In the genomic region with DNA sequence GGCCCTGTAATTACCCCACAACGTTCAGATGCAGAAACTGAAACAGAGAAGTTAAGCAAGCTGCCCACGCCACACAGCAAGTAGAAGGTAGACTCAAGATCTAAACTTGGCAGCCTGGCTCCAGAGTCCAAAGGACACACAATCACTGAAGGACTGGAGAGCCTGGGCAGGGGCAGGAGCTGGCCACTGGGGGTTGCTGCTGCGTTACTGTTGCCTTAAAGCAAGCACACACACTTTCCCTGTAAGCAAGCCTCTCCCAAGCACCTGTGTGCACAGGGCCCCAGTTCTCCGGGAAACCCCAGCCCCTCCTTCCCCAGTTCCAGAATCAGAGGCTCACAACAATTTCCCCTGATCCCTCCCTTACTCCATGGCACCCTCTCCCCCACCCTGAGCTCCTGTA, we compare ENCODE assay signal across 11 mouse cellular contexts. TPM values are rescaled to one million over a fixed set of nuclear protein-coding genes. Genes with fewer than 3 reads are reported as not detected.
DNase-seq lines count a peak whose midpoint lies in the region; ATAC-seq and TF ChIP-seq lines count a peak whose summit lies in the region.
"Had no signal": no experiment of that assay in that cellular context is flagged by ENCODE, and none has a peak within 500 bp of the region (broad histone marks: within the 10 kb centered on the region; RNA-seq: fewer than 3 reads in every experiment).

No protein-coding gene starts in this region.

- H3K9me3 ChIP-seq in forebrain, embryonic 13.5 days (replicated peaks): no peaks in the 10 kb centered on the region
- no peaks in the 10 kb centered on the region for H3K9me3 ChIP-seq in forebrain, embryonic 14.5 days (replicated peaks; ENCODE audit: control insufficient read depth, low read length)
- no peaks in the 10 kb centered on the region for H3K9me3 ChIP-seq in midbrain, postnatal 0 days (ENCODE audit: low read length)
- H3K9me3 ChIP-seq in midbrain, embryonic 14.5 days (ENCODE audit: control insufficient read depth, low read length): no peaks in the 10 kb centered on the region
- no peaks in the 10 kb centered on the region for H3K9me3 ChIP-seq in intestine, embryonic 16.5 days (ENCODE audit: control insufficient read depth, low read length)
- H3K9me3 ChIP-seq in stomach, embryonic 14.5 days (ENCODE audit: control insufficient read depth, low read depth, low read length): no peaks in the 10 kb centered on the region
- H3K9me3 ChIP-seq in forebrain, embryonic 16.5 days (ENCODE audit: control insufficient read depth, low read length): no peaks in the 10 kb centered on the region
- H3K9me3 ChIP-seq: G1E had no signal

- no peak overlapping the region for H3K27ac ChIP-seq in forebrain, embryonic 13.5 days
- H3K27ac ChIP-seq in forebrain, embryonic 14.5 days (ENCODE audit: low read depth, low read length): no peak overlapping the region
- H3K27ac ChIP-seq in midbrain, postnatal 0 days (ENCODE audit: low read depth, low read length): no peak overlapping the region
- H3K27ac ChIP-seq in midbrain, embryonic 14.5 days (replicated peaks; ENCODE audit: low read depth, low read length): no peak overlapping the region
- H3K27ac ChIP-seq in intestine, embryonic 16.5 days (ENCODE audit: low read length): no peak overlapping the region
- H3K27ac ChIP-seq in stomach, embryonic 14.5 days (ENCODE audit: low read length): no peak overlapping the region
- no peak overlapping the region for H3K27ac ChIP-seq in forebrain, embryonic 16.5 days (ENCODE audit: low read length)

- peak; percentile 30 for TF ChIP-seq CTCF in midbrain, postnatal 0 days (IDR thresholded peaks at IDR 0.05)

- DNase-seq in forebrain, embryonic 14.5 days (ENCODE audit: low spot score): no peak
- no peak for DNase-seq in midbrain, postnatal 0 days (ENCODE audit: low spot score)
- DNase-seq in midbrain, embryonic 14.5 days: no peak
- DNase-seq in layer of hippocampus, postnatal 10 days (ENCODE audit: low spot score in 2 of 2): no peak

- no peaks in the 10 kb centered on the region for H3K27me3 ChIP-seq in forebrain, embryonic 13.5 days
- no peaks in the 10 kb centered on the region for H3K27me3 ChIP-seq in forebrain, embryonic 14.5 days (replicated peaks; ENCODE audit: control insufficient read depth, insufficient read depth, low read length)
- no peaks in the 10 kb centered on the region for H3K27me3 ChIP-seq in midbrain, postnatal 0 days (ENCODE audit: insufficient read depth, low read length)
- H3K27me3 ChIP-seq in midbrain, embryonic 14.5 days (ENCODE audit: control insufficient read depth, insufficient read depth, low read length): no peaks in the 10 kb centered on the region
- H3K27me3 ChIP-seq in intestine, embryonic 16.5 days (replicated peaks; ENCODE audit: control insufficient read depth, insufficient read depth, low read length): no peaks in the 10 kb centered on the region
- H3K27me3 ChIP-seq in stomach, embryonic 14.5 days (ENCODE audit: control insufficient read depth, insufficient read depth, low read length): no peaks in the 10 kb centered on the region
- H3K27me3 ChIP-seq in forebrain, embryonic 16.5 days (replicated peaks; ENCODE audit: control insufficient read depth, insufficient read depth, low read length): no peaks in the 10 kb centered on the region

- H3K4me1 ChIP-seq in forebrain, embryonic 13.5 days: peaks cover 22% of the 10 kb centered on the region
- peaks cover 5% of the 10 kb centered on the region for H3K4me1 ChIP-seq in forebrain, embryonic 14.5 days (ENCODE audit: control insufficient read depth, insufficient read depth, low read length)
- no peaks in the 10 kb centered on the region; the same call in 1 of the 2 replicates for H3K4me1 ChIP-seq in midbrain, postnatal 0 days (ENCODE audit: insufficient read depth, low read length)
- peaks cover 9% of the 10 kb centered on the region for H3K4me1 ChIP-seq in midbrain, embryonic 14.5 days (ENCODE audit: control insufficient read depth, insufficient read depth, low read length)
- peaks cover 31% of the 10 kb centered on the region for H3K4me1 ChIP-seq in intestine, embryonic 16.5 days (ENCODE audit: control insufficient read depth, insufficient read depth, low read length)
- H3K4me1 ChIP-seq in stomach, embryonic 14.5 days (ENCODE audit: control insufficient read depth, insufficient read depth, low read length): no peaks in the 10 kb centered on the region; the same call in 1 of the 2 replicates
- H3K4me1 ChIP-seq in forebrain, embryonic 16.5 days (replicated peaks; ENCODE audit: control insufficient read depth, insufficient read depth, low read length): peaks cover 6% of the 10 kb centered on the region

- ATAC-seq in forebrain, embryonic 13.5 days: no peak
- ATAC-seq in forebrain, embryonic 14.5 days: no peak
- ATAC-seq in midbrain, postnatal 0 days (ENCODE audit: low FRiP score): no peak
- ATAC-seq in midbrain, embryonic 14.5 days (ENCODE audit: low FRiP score, low TSS enrichment): no peak
- peak; percentile 83 for ATAC-seq in intestine, embryonic 16.5 days
- 0 out of 2 replicates have a peak, but pooled peaks have one; percentile 54 for ATAC-seq in stomach, embryonic 14.5 days (ENCODE audit: insufficient number of reproducible peaks, insufficient read depth, low FRiP score, low read depth)
- no peak for ATAC-seq in forebrain, embryonic 16.5 days

- no peaks in the 10 kb centered on the region for H3K36me3 ChIP-seq in forebrain, embryonic 13.5 days (ENCODE audit: poor library complexity, severe bottlenecking)
- H3K36me3 ChIP-seq in forebrain, embryonic 14.5 days (ENCODE audit: control insufficient read depth, insufficient read depth, low read length): no peaks in the 10 kb centered on the region
- H3K36me3 ChIP-seq in midbrain, postnatal 0 days (ENCODE audit: insufficient read depth, low read length): no peaks in the 10 kb centered on the region
- no peaks in the 10 kb centered on the region for H3K36me3 ChIP-seq in midbrain, embryonic 14.5 days (ENCODE audit: control insufficient read depth, insufficient read depth, low read length)
- H3K36me3 ChIP-seq in intestine, embryonic 16.5 days (ENCODE audit: control insufficient read depth, insufficient read depth, low read length): no peaks in the 10 kb centered on the region
- no peaks in the 10 kb centered on the region for H3K36me3 ChIP-seq in stomach, embryonic 14.5 days (ENCODE audit: control insufficient read depth, insufficient read depth, low read length)
- no peaks in the 10 kb centered on the region for H3K36me3 ChIP-seq in forebrain, embryonic 16.5 days (ENCODE audit: control insufficient read depth, insufficient read depth)

- H3K4me3 ChIP-seq in forebrain, embryonic 13.5 days: no peak overlapping the region
- no peak overlapping the region for H3K4me3 ChIP-seq in forebrain, embryonic 14.5 days (ENCODE audit: low read depth, low read length)
- no peak overlapping the region for H3K4me3 ChIP-seq in midbrain, postnatal 0 days (ENCODE audit: low read depth, low read length)
- H3K4me3 ChIP-seq in midbrain, embryonic 14.5 days (replicated peaks; ENCODE audit: low read depth, low read length): no peak overlapping the region
- H3K4me3 ChIP-seq in intestine, embryonic 16.5 days (ENCODE audit: low read length): no peak overlapping the region
- no peak overlapping the region for H3K4me3 ChIP-seq in stomach, embryonic 14.5 days (ENCODE audit: low read depth, low read length)
- H3K4me3 ChIP-seq in forebrain, embryonic 16.5 days (replicated peaks; ENCODE audit: low read length): no peak overlapping the region

- H3K4me2 ChIP-seq in forebrain, embryonic 13.5 days: no peak overlapping the region
- no peak overlapping the region for H3K4me2 ChIP-seq in forebrain, embryonic 14.5 days (ENCODE audit: low read length)
- H3K4me2 ChIP-seq in midbrain, postnatal 0 days (ENCODE audit: low read depth, low read length, poor library complexity, severe bottlenecking): no peak overlapping the region
- H3K4me2 ChIP-seq in midbrain, embryonic 14.5 days (ENCODE audit: low read length): no peak overlapping the region
- no peak overlapping the region for H3K4me2 ChIP-seq in intestine, embryonic 16.5 days (ENCODE audit: low read depth, low read length)
- no peak overlapping the region for H3K4me2 ChIP-seq in stomach, embryonic 14.5 days (replicated peaks; ENCODE audit: low read depth, low read length)
- H3K4me2 ChIP-seq in forebrain, embryonic 16.5 days (ENCODE audit: low read length): no peak overlapping the region

- H3K9ac ChIP-seq in forebrain, embryonic 13.5 days: peak overlapping the region; percentile 16; the same call in 1 of the 2 replicates
- H3K9ac ChIP-seq in forebrain, embryonic 14.5 days (ENCODE audit: low read length): no peak overlapping the region
- H3K9ac ChIP-seq in midbrain, postnatal 0 days (replicated peaks; ENCODE audit: low read length, poor library complexity, severe bottlenecking): no peak overlapping the region
- H3K9ac ChIP-seq in midbrain, embryonic 14.5 days (replicated peaks; ENCODE audit: low read length): no peak overlapping the region
- H3K9ac ChIP-seq in intestine, embryonic 16.5 days (ENCODE audit: low read depth, low read length): no peak overlapping the region
- no peak overlapping the region for H3K9ac ChIP-seq in stomach, embryonic 14.5 days (replicated peaks; ENCODE audit: low read depth, low read length)
- no peak overlapping the region for H3K9ac ChIP-seq in forebrain, embryonic 16.5 days (replicated peaks; ENCODE audit: low read depth, low read length)

- WGBS in forebrain, embryonic 13.5 days: 45% methylated on average over 4 of the region's 4 CpGs
- WGBS in forebrain, embryonic 14.5 days: 48% methylated on average over 4 of the region's 4 CpGs
- 46% methylated on average over 4 of the region's 4 CpGs for WGBS in midbrain, postnatal 0 days
- 49% methylated on average over 4 of the region's 4 CpGs for WGBS in midbrain, embryonic 14.5 days
- 31% methylated on average over 4 of the region's 4 CpGs for WGBS in intestine, embryonic 16.5 days
- 42% methylated on average over 4 of the region's 4 CpGs for WGBS in stomach, embryonic 14.5 days
- WGBS in forebrain, embryonic 16.5 days: 52% methylated on average over 4 of the region's 4 CpGs

RNA-seq across cellular contexts. Expression of a gene that starts 12.8 kb away (rescaled TPM):
- polyA plus RNA-seq in forebrain, embryonic 13.5 days (2015; fragmentation: Nextera tagmentation; extraction: Ambion mirVana): 32.1 and 36.7 TPM in 2 replicates
- 31.4 and 42.0 TPM in 2 replicates for polyA plus RNA-seq in forebrain, embryonic 14.5 days (2014; fragmentation: Nextera tagmentation; extraction: Ambion mirVana)
- total RNA-seq in midbrain, postnatal 0 days (2014; rRNA removed): 73.1 and 97.7 TPM in 2 replicates
- polyA plus RNA-seq in midbrain, postnatal 0 days (2015; fragmentation: Nextera tagmentation; extraction: Ambion mirVana): 24.4 and 26.4 TPM in 2 replicates
- polyA plus RNA-seq in midbrain, embryonic 14.5 days (2014; fragmentation: Nextera tagmentation; extraction: Ambion mirVana): 44.8 and 51.7 TPM in 2 replicates
- 28.6 and 34.2 TPM in 2 replicates for polyA plus RNA-seq in intestine, embryonic 16.5 days (2015; fragmentation: Nextera tagmentation; extraction: Ambion mirVana)
- polyA plus RNA-seq in stomach, embryonic 14.5 days (2014; fragmentation: Nextera tagmentation; extraction: Ambion mirVana): 14.6 and 17.7 TPM in 2 replicates
- 10 to 100 TPM; 65.4 to 66.8 TPM for total RNA-seq in layer of hippocampus, postnatal 10 days (2021)
- polyA plus RNA-seq in forebrain, embryonic 16.5 days (2015; fragmentation: Nextera tagmentation; extraction: Ambion mirVana): 47.8 and 50.4 TPM in 2 replicates

RNA-seq across cellular contexts. Expression of a gene that starts 24.4 kb away (rescaled TPM):
- not detected in 2 replicates for polyA plus RNA-seq in forebrain, embryonic 13.5 days (2015; fragmentation: Nextera tagmentation; extraction: Ambion mirVana)
- not detected in 2 replicates for polyA plus RNA-seq in forebrain, embryonic 14.5 days (2014; fragmentation: Nextera tagmentation; extraction: Ambion mirVana)
- not detected in 2 replicates for total RNA-seq in midbrain, postnatal 0 days (2014; rRNA removed)
- polyA plus RNA-seq in midbrain, postnatal 0 days (2015; fragmentation: Nextera tagmentation; extraction: Ambion mirVana): not detected in 2 replicates
- not detected in 2 replicates for polyA plus RNA-seq in midbrain, embryonic 14.5 days (2014; fragmentation: Nextera tagmentation; extraction: Ambion mirVana)
- polyA plus RNA-seq in intestine, embryonic 16.5 days (2015; fragmentation: Nextera tagmentation; extraction: Ambion mirVana): not detected in 2 replicates
- not detected in 2 replicates for polyA plus RNA-seq in stomach, embryonic 14.5 days (2014; fragmentation: Nextera tagmentation; extraction: Ambion mirVana)
- not detected for total RNA-seq in layer of hippocampus, postnatal 10 days (2021)
- not detected in 2 replicates for polyA plus RNA-seq in forebrain, embryonic 16.5 days (2015; fragmentation: Nextera tagmentation; extraction: Ambion mirVana)
- total RNA-seq: G1E had no signal
- polyA plus RNA-seq: G1E; gonadal fat pad, adult 2 months; limb, embryonic 14.5 days had no signal

Comparison
In these comparisons a context has a peak if more than half of its experiments do, and no peak if none do; other contexts are left out.
1. ATAC-seq: peak in intestine, embryonic 16.5 days (single experiment) and stomach, embryonic 14.5 days (single experiment); none in forebrain, embryonic 13.5 days (single experiment), forebrain, embryonic 14.5 days (single experiment), midbrain, postnatal 0 days (single experiment), midbrain, embryonic 14.5 days (single experiment) and forebrain, embryonic 16.5 days (single experiment).